Mouse (Mus musculus): Measurements from ENCODE around the gene Myl7. TPM values are rescaled to one million over a fixed set of nuclear protein-coding genes. Genes with fewer than 3 reads are reported as not detected.
"Not testable (repeated sequence)": the region's sequence is repeated elsewhere in the genome, so short reads cannot be mapped to it uniquely, and the experiment has no call there.

Gene Myl7
- polyA plus RNA-seq (2015; fragmentation: Nextera tagmentation; extraction: Ambion mirVana): 1.4 and 2.4 TPM in 2 replicates

DNA sequence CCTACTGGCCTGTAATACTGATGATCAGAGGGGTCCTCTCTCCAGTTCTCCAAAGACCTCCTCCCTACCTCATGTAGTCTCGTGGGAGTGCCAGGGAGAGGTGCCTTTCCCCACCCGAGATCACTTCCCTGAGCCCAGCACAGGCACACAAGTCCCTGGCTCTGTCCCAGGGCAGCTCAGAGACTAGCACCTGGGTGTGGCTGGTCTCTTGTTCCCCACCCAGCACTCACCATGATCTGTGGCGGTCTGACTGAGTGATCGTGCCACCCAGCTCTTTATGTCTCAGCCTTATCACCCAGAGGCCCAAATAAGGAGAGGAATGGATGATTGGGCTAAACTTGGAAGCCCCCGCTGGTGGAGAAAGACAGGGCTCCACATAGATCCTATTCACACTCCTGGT lies at the start of gene Myl7:
TSS of gene Myl7 (minus strand) at position 252 of the 400 bp plus-strand sequence.
- Histone ChIP-seq H3K9me3 (replicated peaks) (no peaks in the 10 kb centered on the region), H3K27ac (replicated peaks) (no peak within 1 kb of the TSS), H3K27me3 (0 out of 2 replicates have a peak, but pooled peaks cover 4% of the 10 kb centered on the region), H3K4me2 (replicated peaks) (no peak within 1 kb of the TSS), H3K4me3 (replicated peaks) (no peak within 1 kb of the TSS), H3K4me1 (peaks cover 38% of the 10 kb centered on the region), H3K9ac (no peak within 1 kb of the TSS), H3K36me3 (no peaks in the 10 kb centered on the region)
- WGBS: 72% methylated on average over 5 of the region's 5 CpGs
- no peak for ATAC-seq (ENCODE audit: insufficient number of reproducible peaks, low FRiP score, low TSS enrichment, low read depth)

- H3K4me3 ChIP-seq (replicated peaks): no peak overlapping the region
- ATAC-seq (ENCODE audit: insufficient number of reproducible peaks, low FRiP score, low TSS enrichment, low read depth): no peak
- H3K4me1 ChIP-seq: peaks cover 16% of the 10 kb centered on the region
- H3K9ac ChIP-seq: no peak overlapping the region
- no peaks in the 10 kb centered on the region for H3K9me3 ChIP-seq (replicated peaks)
- 43% methylated on average over 4 of the region's 4 CpGs for WGBS
- H3K4me2 ChIP-seq (replicated peaks): no peak overlapping the region
- no peaks in the 10 kb centered on the region for H3K36me3 ChIP-seq
- H3K27me3 ChIP-seq: no peaks in the 10 kb centered on the region
- no peak overlapping the region for H3K27ac ChIP-seq (replicated peaks)
Observed at GRCm38 (mm10) chr11:5947796-5948195, 49.2 kb upstream of the Myl7 start.

- Histone ChIP-seq H3K4me3 (replicated peaks) (no peak overlapping the region), H3K27ac (replicated peaks) (no peak overlapping the region), H3K4me1 (peaks cover 16% of the 10 kb centered on the region), H3K27me3 (no peaks in the 10 kb centered on the region), H3K9ac (no peak overlapping the region), H3K36me3 (no peaks in the 10 kb centered on the region), H3K9me3 (replicated peaks) (no peaks in the 10 kb centered on the region), H3K4me2 (replicated peaks) (no peak overlapping the region)
- 74% methylated on average over 2 of the region's 2 CpGs for WGBS
- ATAC-seq (ENCODE audit: insufficient number of reproducible peaks, low FRiP score, low TSS enrichment, low read depth): no peak
Observed at GRCm38 (mm10) chr11:5945096-5945495, 46.5 kb upstream of the Myl7 start.

DNA sequence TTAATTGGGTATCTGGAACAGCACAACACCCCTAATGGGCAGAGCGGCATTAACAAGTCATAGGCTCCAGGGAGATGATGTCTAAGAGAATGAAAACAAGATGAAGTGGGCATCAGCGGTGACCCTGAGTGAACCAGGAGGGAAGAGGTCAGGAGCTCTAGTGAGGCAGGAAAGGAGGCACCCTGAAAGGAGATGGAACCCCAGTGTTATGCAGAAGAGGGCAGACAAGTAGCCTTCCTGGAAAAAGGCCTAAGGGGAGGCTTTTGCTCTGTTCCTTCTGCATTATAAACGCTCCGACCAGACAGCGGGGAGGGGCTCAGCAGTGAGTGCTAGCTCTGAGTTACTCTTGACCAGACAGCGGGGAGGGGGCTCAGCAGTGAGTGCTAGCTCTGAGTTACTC lies 44.4 kb upstream of the Myl7 start:
- no peak overlapping the region for H3K4me2 ChIP-seq (replicated peaks)
- no peak overlapping the region for H3K9ac ChIP-seq
- WGBS: 54% methylated on average over 6 of the region's 6 CpGs
- H3K9me3 ChIP-seq (replicated peaks): no peaks in the 10 kb centered on the region
- H3K36me3 ChIP-seq: no peaks in the 10 kb centered on the region
- no peaks in the 10 kb centered on the region for H3K4me1 ChIP-seq
- no peaks in the 10 kb centered on the region for H3K27me3 ChIP-seq
- ATAC-seq (ENCODE audit: insufficient number of reproducible peaks, low FRiP score, low TSS enrichment, low read depth): no peak
- H3K4me3 ChIP-seq (replicated peaks): no peak overlapping the region
- H3K27ac ChIP-seq (replicated peaks): no peak overlapping the region

GRCm38 (mm10) chr11:5934531-5934930 lies 35.9 kb upstream of the Myl7 start:
- H3K4me2 ChIP-seq (replicated peaks); H3K9me3 ChIP-seq (replicated peaks); H3K27ac ChIP-seq (replicated peaks); H3K27me3 ChIP-seq; H3K9ac ChIP-seq; ATAC-seq (ENCODE audit: insufficient number of reproducible peaks, low FRiP score, low TSS enrichment, low read depth); H3K4me1 ChIP-seq; H3K36me3 ChIP-seq; H3K4me3 ChIP-seq (replicated peaks): not testable (repeated sequence)
- WGBS: 95% methylated on average over 11 of the region's 11 CpGs

- ATAC-seq (ENCODE audit: insufficient number of reproducible peaks, low FRiP score, low TSS enrichment, low read depth); H3K4me1 ChIP-seq; H3K9me3 ChIP-seq (replicated peaks); H3K27me3 ChIP-seq; H3K4me3 ChIP-seq (replicated peaks); H3K4me2 ChIP-seq (replicated peaks); H3K36me3 ChIP-seq; H3K9ac ChIP-seq; H3K27ac ChIP-seq (replicated peaks): not testable (repeated sequence)
- 77% methylated on average over 6 of the region's 6 CpGs for WGBS
Observed at GRCm38 (mm10) chr11:5931947-5932346, 33.4 kb upstream of the Myl7 start.

- WGBS: 38% methylated on average over 1 of the region's 1 CpGs
- H3K4me2 ChIP-seq (replicated peaks): no peak overlapping the region
- ATAC-seq (ENCODE audit: insufficient number of reproducible peaks, low FRiP score, low TSS enrichment, low read depth): no peak
Observed at GRCm38 (mm10) chr11:5930578-5930977, 32.0 kb upstream of the Myl7 start.

DNA sequence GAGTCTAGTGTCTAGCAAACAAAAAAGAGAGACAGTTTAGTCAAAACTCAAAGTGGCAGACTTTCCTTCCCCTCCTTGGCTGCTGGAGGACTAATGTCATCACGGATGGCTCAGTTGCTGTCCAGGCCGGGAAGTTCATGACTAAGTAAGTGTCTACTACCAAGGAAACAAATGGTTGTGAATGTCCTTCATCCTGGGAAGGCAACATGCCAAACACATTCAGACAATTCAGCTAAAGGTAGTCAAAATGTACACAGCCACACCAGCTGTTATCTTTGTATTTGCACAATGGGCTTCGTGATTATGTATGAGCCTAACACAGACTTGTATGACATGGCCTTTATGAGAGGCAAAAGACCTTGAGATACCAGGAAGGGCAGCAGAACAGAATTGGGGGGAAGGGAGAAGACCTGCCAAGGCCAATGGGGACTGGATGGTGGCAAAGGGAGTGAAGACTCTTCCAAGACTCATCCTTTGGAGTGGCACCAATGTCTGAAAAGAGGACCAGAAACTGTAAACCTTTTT lies 28.2 kb upstream of the Myl7 start:
- no peaks in the 10 kb centered on the region for H3K4me1 ChIP-seq
- WGBS: 88% methylated on average over 3 of the region's 3 CpGs
- no peak for ATAC-seq (ENCODE audit: insufficient number of reproducible peaks, low FRiP score, low TSS enrichment, low read depth)
- no peak overlapping the region for H3K9ac ChIP-seq
- no peaks in the 10 kb centered on the region for H3K36me3 ChIP-seq
- no peaks in the 10 kb centered on the region for H3K9me3 ChIP-seq (replicated peaks)
- no peak overlapping the region for H3K4me2 ChIP-seq (replicated peaks)
- no peak overlapping the region for H3K27ac ChIP-seq (replicated peaks)
- H3K4me3 ChIP-seq (replicated peaks): no peak overlapping the region
- H3K27me3 ChIP-seq: no peaks in the 10 kb centered on the region

More at GRCm38 (mm10) chr11:5930578-5930977, 32.0 kb upstream of the Myl7 start:
- Histone ChIP-seq H3K9ac (no peak overlapping the region), H3K27ac (replicated peaks) (no peak overlapping the region), H3K36me3 (no peaks in the 10 kb centered on the region), H3K4me1 (no peaks in the 10 kb centered on the region), H3K27me3 (no peaks in the 10 kb centered on the region), H3K9me3 (replicated peaks) (no peaks in the 10 kb centered on the region), H3K4me3 (replicated peaks) (no peak overlapping the region)

DNA sequence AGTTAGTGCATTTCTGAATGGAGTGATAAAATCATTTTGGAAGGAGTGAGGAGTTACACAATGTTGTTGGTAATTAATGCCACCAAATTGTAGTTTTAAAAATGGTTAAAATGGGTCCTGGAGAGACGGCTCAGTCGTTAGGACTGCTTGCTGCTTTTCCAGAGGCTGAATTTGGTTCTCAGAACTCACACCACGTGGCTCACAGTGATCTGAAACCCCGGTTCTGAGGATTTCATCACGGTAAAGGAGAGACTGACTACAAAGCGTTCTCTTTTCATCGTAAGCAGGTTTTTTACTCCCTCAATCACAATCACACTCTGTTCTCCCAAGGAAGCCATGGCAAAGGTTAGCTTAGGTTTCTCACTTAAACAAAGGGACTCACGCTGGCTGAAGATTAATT lies 26.1 kb upstream of the Myl7 start:
- WGBS: 49% methylated on average over 8 of the region's 8 CpGs
- no peak for ATAC-seq (ENCODE audit: insufficient number of reproducible peaks, low FRiP score, low TSS enrichment, low read depth)
- H3K27ac ChIP-seq (replicated peaks): no peak overlapping the region

GRCm38 (mm10) chr11:5920323-5920960 lies 21.9 kb upstream of the Myl7 start:
- H3K9ac ChIP-seq: no peak overlapping the region
- no peaks in the 10 kb centered on the region for H3K9me3 ChIP-seq (replicated peaks)
- no peak for ATAC-seq (ENCODE audit: insufficient number of reproducible peaks, low FRiP score, low TSS enrichment, low read depth)
- no peaks in the 10 kb centered on the region for H3K27me3 ChIP-seq
- WGBS: 36% methylated on average over 17 of the region's 17 CpGs
- H3K4me1 ChIP-seq: no peaks in the 10 kb centered on the region
- no peak overlapping the region for H3K4me3 ChIP-seq (replicated peaks)
- H3K36me3 ChIP-seq: no peaks in the 10 kb centered on the region
- H3K4me2 ChIP-seq (replicated peaks): no peak overlapping the region
- H3K27ac ChIP-seq (replicated peaks): no peak overlapping the region

More for the DNA sequence above, 26.1 kb upstream of the Myl7 start:
- Histone ChIP-seq H3K9me3 (replicated peaks) (no peaks in the 10 kb centered on the region), H3K4me1 (no peaks in the 10 kb centered on the region), H3K4me3 (replicated peaks) (no peak overlapping the region), H3K9ac (no peak overlapping the region), H3K36me3 (no peaks in the 10 kb centered on the region), H3K27me3 (no peaks in the 10 kb centered on the region), H3K4me2 (replicated peaks) (no peak overlapping the region)

DNA sequence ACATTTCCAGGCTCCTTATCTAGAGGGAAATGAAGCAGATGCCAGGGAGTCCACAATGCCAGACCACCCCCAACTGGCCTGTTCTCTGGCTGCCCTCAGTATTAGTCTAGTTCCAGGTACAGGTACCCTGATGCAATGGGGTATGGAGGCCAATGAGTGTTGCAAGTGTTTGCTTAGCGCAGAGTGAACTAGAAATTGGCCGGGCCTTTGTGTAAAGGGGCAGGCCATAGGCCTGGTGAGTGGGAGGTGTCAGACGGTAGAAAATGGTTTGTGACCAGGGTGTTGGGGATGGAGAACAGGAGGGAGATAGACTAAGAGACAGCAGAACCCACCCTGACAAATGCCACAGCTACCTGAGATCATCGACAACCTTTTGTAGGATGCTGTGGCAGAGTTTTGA lies 21.0 kb upstream of the Myl7 start:
- H3K4me1 ChIP-seq: no peaks in the 10 kb centered on the region
- H3K4me2 ChIP-seq (replicated peaks): no peak overlapping the region
- no peaks in the 10 kb centered on the region for H3K36me3 ChIP-seq
- WGBS: 93% methylated on average over 4 of the region's 4 CpGs
- H3K27ac ChIP-seq (replicated peaks): no peak overlapping the region
- H3K9me3 ChIP-seq (replicated peaks): no peaks in the 10 kb centered on the region
- no peaks in the 10 kb centered on the region for H3K27me3 ChIP-seq
- no peak overlapping the region for H3K4me3 ChIP-seq (replicated peaks)
- no peak for ATAC-seq (ENCODE audit: insufficient number of reproducible peaks, low FRiP score, low TSS enrichment, low read depth)
- no peak overlapping the region for H3K9ac ChIP-seq

DNA sequence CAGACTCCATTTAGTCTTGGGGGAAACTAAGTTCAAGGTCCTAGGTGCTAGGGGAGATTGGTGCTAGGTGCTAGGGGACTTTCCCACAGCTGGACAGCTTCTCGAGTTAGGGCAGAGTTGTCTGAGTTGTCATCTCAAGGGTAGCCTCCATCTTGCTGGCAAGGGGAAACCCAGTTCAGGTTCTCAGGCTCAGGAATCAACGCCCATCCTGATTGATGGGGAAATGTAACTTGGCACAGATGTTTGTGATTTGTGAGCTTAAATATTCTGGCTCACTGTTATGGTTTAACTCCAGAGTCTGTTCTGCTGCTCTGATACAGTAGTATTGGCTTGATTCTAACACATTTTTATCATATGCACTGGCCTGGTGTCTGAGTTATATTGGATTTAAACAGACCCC lies 19.5 kb upstream of the Myl7 start:
- H3K27me3 ChIP-seq: no peaks in the 10 kb centered on the region
- H3K27ac ChIP-seq (replicated peaks): no peak overlapping the region
- H3K36me3 ChIP-seq: no peaks in the 10 kb centered on the region
- no peak overlapping the region for H3K4me2 ChIP-seq (replicated peaks)
- 57% methylated on average over 2 of the region's 2 CpGs for WGBS
- H3K9ac ChIP-seq: no peak overlapping the region
- no peaks in the 10 kb centered on the region for H3K4me1 ChIP-seq
- ATAC-seq (ENCODE audit: insufficient number of reproducible peaks, low FRiP score, low TSS enrichment, low read depth): no peak
- H3K4me3 ChIP-seq (replicated peaks): no peak overlapping the region
- H3K9me3 ChIP-seq (replicated peaks): no peaks in the 10 kb centered on the region
